Mouse (Mus musculus) midbrain, embryonic 12.5 days (tissue): ENCODE results near the gene Spata2l. TPM values are rescaled to one million over a fixed set of nuclear protein-coding genes. Genes with fewer than 3 reads are reported as not detected.
"Not testable (repeated sequence)": the region's sequence is repeated elsewhere in the genome, so short reads cannot be mapped to it uniquely, and the experiment has no call there.

Experiments
- ATAC-seq: fragments of 200-750 bp; cut with Nextera tagmentation; 2 replicates; pipeline ENCODE4 v1.8.0; 2017; ENCODE audit warnings: low read depth, moderate TSS enrichment, moderate library complexity; ENCODE audit not compliant: low FRiP score
- H3K27ac ChIP-seq: fragments of 300-500 bp; sonication (generic); replicated peaks from 2 replicates; pipeline ENCODE4 v1.5.1; 2016; ENCODE audit warnings: mild to moderate bottlenecking
- H3K27me3 ChIP-seq: fragments of 300-500 bp; sonication (generic); 2 replicates; pipeline ENCODE4 v1.6.1; 2016; ENCODE audit warnings: mild to moderate bottlenecking
- H3K36me3 ChIP-seq: fragments of 300-500 bp; sonication (generic); 2 replicates; pipeline ENCODE4 v1.6.1; 2016
- H3K4me1 ChIP-seq: fragments of 300-500 bp; sonication (generic); 2 replicates; pipeline ENCODE4 v1.6.1; 2016
- H3K4me2 ChIP-seq: fragments of 300-500 bp; sonication (generic); replicated peaks from 2 replicates; pipeline ENCODE4 v1.6.1; 2016; ENCODE audit warnings: mild to moderate bottlenecking, moderate library complexity
- H3K4me3 ChIP-seq: fragments of 300-500 bp; sonication (generic); 2 replicates; pipeline ENCODE4 v1.5.1; 2016; ENCODE audit warnings: mild to moderate bottlenecking
- H3K9ac ChIP-seq: fragments of 300-500 bp; sonication (generic); replicated peaks from 2 replicates; pipeline ENCODE4 v1.6.1; 2016; ENCODE audit warnings: mild to moderate bottlenecking, moderate library complexity
- H3K9me3 ChIP-seq: fragments of 300-500 bp; sonication (generic); 2 replicates; pipeline ENCODE4 v1.6.1; 2016; ENCODE audit warnings: mild to moderate bottlenecking
- whole genome bisulfite sequencing: fragments of 180-500 bp; shearing (Covaris S2); methylation state at CpG from one replicate; pipeline ENCODE4 v1.1.7; 2016; 5-methylcytosine and 5-hydroxymethylcytosine counted together
- polyA plus RNA-seq: library from polyadenylated mRNA; unstranded; fragments of >200 nt; fragmentation: Nextera tagmentation; extraction: Ambion mirVana; gene quantifications from 2 replicates; pipeline ENCODE4 v1.2.1, GENCODE M21; 2016

Gene Spata2l
- polyA plus RNA-seq, 1 experiment from 2014 or later: 2.8 TPM

DNA sequence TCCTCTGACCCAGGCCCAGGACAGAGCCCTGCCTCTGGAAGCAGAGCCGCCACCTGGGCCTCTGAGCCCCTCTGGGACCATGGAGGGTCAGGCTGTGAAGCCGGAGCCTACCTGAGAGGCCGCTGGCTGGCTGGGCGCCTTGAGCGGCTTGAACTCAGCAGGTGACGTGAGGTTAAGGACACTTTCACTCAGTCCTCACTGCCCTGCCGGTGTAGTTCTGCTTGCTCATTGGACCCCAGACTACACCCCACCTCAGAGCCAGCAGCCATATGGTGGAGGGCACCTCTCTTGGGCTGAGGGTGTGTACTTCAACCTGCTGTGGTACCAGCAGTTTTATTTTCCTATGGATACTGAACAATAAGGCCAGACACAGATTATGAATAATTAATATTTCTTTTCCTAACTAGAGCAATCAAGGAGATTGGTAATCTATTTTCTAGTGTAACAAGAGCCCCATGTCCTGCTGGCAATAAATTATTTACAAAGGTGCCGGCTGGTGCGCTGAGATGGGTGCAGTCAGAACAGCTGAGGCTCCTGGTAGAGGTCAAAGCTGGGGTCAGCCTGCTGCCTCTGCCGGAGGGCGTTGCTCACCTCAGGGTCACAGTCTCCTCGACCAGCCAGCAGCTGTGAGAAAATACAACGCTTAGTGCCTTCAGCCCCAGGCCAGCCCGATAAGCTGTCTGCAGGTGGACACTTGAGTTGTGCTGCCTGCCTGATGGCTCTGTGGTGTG lies 32.1 kb upstream of the Spata2l start:
- 81% methylated on average over 14 of the region's 14 CpGs for WGBS
- Histone ChIP-seq H3K36me3 (peaks cover 76% of the 10 kb centered on the region), H3K4me3 (no peak overlapping the region), H3K9ac (no peak overlapping the region), H3K4me2 (no peak overlapping the region), H3K27ac (0 out of 2 replicates have a peak overlapping the region, but pooled peaks have one; percentile 39), H3K9me3 (no peaks in the 10 kb centered on the region), H3K27me3 (no peaks in the 10 kb centered on the region), H3K4me1 (no peaks in the 10 kb centered on the region)
- 0 out of 2 replicates have a peak, but pooled peaks have one; percentile 38 for ATAC-seq

DNA sequence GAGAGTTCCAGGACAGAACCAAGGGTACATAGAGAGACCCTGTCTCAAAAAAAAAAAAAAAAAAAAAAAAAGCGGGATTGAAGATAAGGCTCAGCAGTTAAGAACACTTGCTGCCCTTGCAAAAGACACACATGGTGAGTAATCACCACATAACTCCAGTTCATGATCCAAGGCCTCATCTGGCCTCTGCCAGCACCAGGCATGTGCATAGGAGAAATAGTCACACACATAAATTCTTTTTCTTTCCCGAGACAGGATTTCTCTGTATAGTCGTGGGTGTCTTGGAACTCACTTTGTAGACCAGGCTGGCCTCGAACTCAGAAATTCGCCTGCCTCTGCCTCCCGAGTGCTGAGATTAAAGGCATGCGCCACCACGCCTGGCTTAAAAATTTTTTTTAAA lies 21.6 kb upstream of the Spata2l start:
- H3K36me3 ChIP-seq: peaks cover 57% of the 10 kb centered on the region
- not testable (repeated sequence) for H3K4me2 ChIP-seq, H3K9me3 ChIP-seq, H3K27me3 ChIP-seq, H3K27ac ChIP-seq, ATAC-seq, H3K4me3 ChIP-seq, H3K9ac ChIP-seq
- peaks cover 24% of the 10 kb centered on the region for H3K4me1 ChIP-seq
- WGBS: 91% methylated on average over 8 of the region's 8 CpGs

DNA sequence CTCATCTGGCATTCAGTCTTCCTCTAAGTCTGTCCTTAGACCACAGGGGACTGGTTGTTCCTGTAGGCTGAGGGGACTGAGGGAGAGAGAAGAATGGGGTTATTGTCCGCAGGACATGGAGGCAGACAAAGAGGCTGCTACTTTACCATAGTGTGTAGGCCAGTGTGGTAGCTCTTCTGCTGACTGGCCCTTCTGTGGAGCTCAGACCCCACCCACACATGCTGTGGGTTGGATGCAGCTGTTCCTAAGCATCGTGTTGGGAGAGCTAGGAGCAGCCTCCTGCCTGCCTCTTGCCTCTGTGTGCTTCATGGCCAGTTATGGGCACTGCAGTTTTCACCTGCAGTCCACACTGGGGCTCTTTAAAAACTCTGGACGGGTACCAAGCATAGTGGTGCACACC lies 21.1 kb upstream of the Spata2l start:
- H3K27me3 ChIP-seq: no peaks in the 10 kb centered on the region
- ATAC-seq: no peak
- 81% methylated on average over 3 of the region's 3 CpGs for WGBS
- H3K27ac ChIP-seq: no peak overlapping the region
- H3K4me1 ChIP-seq: peaks cover 26% of the 10 kb centered on the region
- H3K9ac ChIP-seq: 0 out of 2 replicates have a peak overlapping the region, but pooled peaks have one; percentile 21
- no peak overlapping the region for H3K4me2 ChIP-seq
- no peak overlapping the region for H3K4me3 ChIP-seq
- H3K9me3 ChIP-seq: no peaks in the 10 kb centered on the region
- H3K36me3 ChIP-seq: peaks cover 57% of the 10 kb centered on the region

DNA sequence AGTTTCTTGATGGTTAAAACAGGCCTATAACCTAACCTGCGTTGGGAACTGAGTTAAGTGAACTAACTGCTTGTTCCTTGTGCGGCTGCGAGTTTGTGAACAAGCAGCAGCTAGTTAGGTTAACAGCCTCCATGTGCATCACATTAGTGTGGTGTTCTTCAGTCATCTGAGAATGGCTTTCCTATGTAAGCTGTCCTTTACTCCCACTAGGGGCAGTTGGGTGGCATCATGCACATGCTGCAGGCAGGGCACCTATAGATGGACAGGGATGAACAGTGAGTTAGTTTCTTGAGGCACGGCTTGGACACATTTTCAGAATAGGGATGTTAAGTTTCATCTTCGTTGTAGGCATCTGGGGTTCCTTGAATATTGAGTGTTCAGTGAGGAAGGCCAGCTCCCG lies 19.1 kb upstream of the Spata2l start:
- Histone ChIP-seq H3K9me3 (no peaks in the 10 kb centered on the region), H3K27ac (no peak overlapping the region), H3K36me3 (peaks cover 57% of the 10 kb centered on the region), H3K4me2 (peak overlapping the region; percentile 99), H3K27me3 (no peaks in the 10 kb centered on the region), H3K4me1 (peaks cover 26% of the 10 kb centered on the region), H3K4me3 (peak overlapping the region; percentile 94), H3K9ac (peak overlapping the region; percentile 96)
- 75% methylated on average over 6 of the region's 6 CpGs for whole genome bisulfite sequencing
- no peak for ATAC-seq

DNA sequence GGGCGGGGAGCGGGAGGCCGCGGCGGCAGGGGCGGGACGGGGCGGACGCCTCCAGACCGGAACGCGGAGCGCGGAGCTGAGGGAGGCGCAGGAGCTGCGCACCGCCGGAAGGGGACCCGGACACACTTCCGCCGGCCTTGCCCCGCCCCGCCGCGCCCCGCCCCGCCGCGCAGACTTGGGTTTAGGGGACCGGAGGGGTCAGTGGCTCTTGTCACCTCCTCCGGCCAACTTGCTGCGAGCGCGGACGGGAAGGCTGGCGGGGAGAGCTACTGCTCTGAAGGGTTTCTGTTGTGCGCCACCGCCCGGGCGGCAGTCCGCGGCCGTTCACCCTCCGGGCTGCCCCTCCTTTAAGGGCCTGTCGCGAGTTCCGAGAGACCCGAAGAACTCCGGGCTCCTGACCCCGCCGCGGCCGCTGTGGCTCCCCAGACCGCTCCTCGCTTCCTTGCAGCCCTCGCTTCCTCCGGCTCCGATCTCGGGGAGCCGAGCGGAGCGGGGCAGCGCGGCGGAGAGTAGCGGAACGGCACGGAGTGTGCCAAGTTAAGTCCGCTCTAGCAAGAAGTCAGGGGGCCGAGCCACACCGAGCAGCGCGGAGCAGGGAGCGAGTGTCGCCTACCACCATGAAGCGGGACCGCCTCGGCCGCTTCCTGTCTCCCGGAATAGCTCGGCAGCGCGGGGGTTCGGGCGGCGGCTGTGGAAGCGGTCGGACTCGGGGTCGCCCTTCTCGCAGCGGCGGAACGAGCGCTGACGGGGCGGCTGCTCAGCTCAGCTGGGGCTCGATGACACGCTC lies 18.3 kb upstream of the Spata2l start, which contains the start of the genes Zfp276 and Vps9d1:
Gene Zfp276, plus strand, starts transcription at position 97 of the 787 bp plus-strand sequence.
Gene Vps9d1, minus strand, starts transcription at position 250 of the 787 bp plus-strand sequence.
- H3K27ac ChIP-seq: peak within 1 kb of the TSS; percentile 87
- peak within 1 kb of the TSS; percentile 94 for H3K4me3 ChIP-seq
- no peaks in the 10 kb centered on the region for H3K9me3 ChIP-seq
- WGBS: under 1% methylated on average over 93 of the region's 99 CpGs
- peak within 1 kb of the TSS; percentile 96 for H3K9ac ChIP-seq
- peaks cover 26% of the 10 kb centered on the region for H3K4me1 ChIP-seq
- H3K4me2 ChIP-seq: peak within 1 kb of the TSS; percentile 99
- ATAC-seq: peak; percentile 94
- H3K27me3 ChIP-seq: no peaks in the 10 kb centered on the region
- H3K36me3 ChIP-seq: peaks cover 56% of the 10 kb centered on the region

DNA sequence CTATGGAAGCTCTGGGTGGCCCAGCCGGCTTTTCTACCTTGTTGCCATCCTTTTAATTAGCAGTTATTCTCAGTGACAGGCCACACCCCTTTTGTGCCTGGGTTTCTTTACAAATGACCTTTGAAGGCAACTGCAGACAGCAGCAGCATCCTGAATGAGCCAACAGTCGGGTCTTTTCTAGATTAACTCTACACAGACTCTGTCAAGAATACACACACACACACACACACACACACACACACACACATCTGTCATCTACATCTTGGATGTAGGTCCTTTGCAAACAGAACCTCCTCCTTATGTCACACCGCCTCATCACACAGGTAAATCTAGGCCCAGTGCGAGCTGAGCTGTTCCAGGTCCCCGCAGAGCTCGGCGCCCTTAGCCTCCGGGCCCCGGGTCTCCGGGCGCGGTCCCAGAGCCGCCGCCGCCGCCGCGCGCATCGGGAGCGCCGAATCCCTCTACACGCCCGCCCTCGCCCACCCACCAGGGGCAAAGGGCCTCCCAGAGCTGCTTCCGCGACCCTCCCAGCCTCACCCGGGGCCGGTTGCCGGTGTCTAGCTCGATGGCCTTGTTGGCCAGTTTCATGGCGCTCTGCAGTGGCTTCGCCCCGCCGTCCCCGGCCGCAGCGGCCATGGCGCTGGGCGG lies 17.5 kb upstream of the Spata2l start:
- Histone ChIP-seq H3K4me2 (peak overlapping the region; percentile 99), H3K36me3 (peaks cover 56% of the 10 kb centered on the region), H3K27me3 (no peaks in the 10 kb centered on the region), H3K27ac (peak overlapping the region; percentile 87), H3K4me1 (peaks cover 26% of the 10 kb centered on the region), H3K9me3 (no peaks in the 10 kb centered on the region), H3K4me3 (peak overlapping the region; percentile 94), H3K9ac (peak overlapping the region; percentile 96)
- peak; percentile 53; the same call in 1 of the 2 replicates for ATAC-seq
- under 1% methylated on average over 38 of the region's 40 CpGs for WGBS

DNA sequence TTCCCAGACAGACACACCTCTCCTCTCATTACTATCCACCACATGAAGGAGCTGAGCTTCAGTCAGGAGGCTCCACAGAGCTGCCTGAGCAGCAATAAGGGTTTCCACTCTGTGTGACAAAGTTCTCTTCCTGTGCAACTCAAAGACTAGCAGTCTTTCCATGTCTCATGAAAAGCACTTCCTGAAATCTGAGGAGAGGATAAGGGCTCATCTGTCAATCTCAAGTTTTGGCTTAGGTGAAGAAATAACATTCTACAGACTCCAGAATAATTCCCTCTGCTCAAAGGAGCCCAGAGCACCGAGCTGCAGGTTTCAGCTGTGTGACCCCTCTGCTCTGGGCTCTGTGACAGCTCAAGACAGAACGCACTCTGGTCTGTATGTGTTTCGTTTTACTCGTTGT lies 16.9 kb upstream of the Spata2l start:
- no peak for ATAC-seq
- Histone ChIP-seq H3K4me2 (peak overlapping the region; percentile 99), H3K27me3 (no peaks in the 10 kb centered on the region), H3K36me3 (peaks cover 56% of the 10 kb centered on the region), H3K9ac (peak overlapping the region; percentile 96; the same call in 1 of the 2 replicates), H3K27ac (no peak overlapping the region), H3K4me3 (peak overlapping the region; percentile 94), H3K9me3 (no peaks in the 10 kb centered on the region), H3K4me1 (peaks cover 26% of the 10 kb centered on the region)
- 65% methylated on average over 4 of the region's 4 CpGs for WGBS

DNA sequence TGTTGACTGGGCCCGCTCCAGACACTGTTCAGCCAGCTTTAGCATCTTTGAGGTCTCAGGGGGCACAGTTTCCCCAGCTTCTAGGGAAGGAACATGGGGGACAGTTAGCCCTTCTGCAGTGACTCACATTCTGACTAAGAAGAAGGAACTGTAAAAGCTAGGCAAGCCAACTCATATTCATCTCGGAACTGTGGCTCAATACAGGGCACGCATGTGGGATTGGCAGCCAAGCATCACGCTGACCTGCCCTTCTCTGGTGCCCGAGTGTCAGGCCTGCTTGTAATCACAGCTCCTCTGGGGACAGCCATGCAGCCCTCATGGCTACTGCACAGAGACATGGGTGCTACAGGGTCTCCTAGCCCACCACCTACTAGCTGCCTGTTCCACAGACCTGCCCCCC lies 14.9 kb upstream of the Spata2l start:
- Histone ChIP-seq H3K36me3 (peaks cover 57% of the 10 kb centered on the region), H3K4me1 (peaks cover 24% of the 10 kb centered on the region), H3K9me3 (no peaks in the 10 kb centered on the region), H3K9ac (no peak overlapping the region), H3K27ac (no peak overlapping the region), H3K27me3 (no peaks in the 10 kb centered on the region), H3K4me3 (no peak overlapping the region), H3K4me2 (no peak overlapping the region)
- no peak for ATAC-seq
- 98% methylated on average over 5 of the region's 5 CpGs for WGBS

DNA sequence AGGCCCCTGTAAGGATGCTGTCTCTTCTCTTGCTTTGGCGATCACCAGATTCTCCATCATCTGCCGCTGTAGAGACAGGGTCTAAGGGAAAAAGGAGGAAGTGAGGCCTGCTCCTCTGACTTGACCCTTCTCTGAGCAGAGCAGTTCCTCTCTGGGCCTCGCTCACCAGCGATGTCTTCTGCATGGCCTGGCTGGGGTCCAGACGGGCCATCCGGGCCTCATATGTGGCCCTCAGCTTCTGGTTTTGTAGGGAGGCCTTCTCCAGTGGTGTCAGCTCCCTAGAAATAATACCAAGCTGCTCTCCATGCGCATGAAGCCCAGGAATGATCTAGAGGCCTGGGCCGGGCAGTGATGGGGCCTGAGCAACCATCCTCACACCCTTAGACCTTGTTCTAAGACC lies 12.6 kb upstream of the Spata2l start:
- peaks cover 78% of the 10 kb centered on the region for H3K36me3 ChIP-seq

DNA sequence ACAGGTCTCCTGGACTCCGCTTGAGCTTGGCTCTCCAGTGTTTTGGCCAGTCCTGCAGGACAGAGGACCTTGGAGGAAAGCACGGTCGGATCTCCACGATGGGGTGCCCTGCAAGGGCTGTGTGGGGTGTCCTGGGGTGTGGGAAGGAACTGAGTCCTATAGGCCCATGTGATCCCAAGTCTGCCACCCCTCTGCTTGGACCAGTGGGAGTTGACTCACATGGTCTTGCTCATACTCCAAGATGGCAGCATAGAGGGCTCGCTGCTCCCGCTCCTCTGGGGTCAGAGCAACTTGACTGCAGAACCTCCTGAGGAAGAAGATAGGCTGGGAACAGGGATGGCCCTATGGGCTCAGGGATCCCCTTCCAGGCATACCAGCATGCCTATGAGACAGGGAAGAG lies 11.7 kb upstream of the Spata2l start:
- Histone ChIP-seq H3K4me3 (no peak overlapping the region), H3K4me2 (no peak overlapping the region), H3K27ac (no peak overlapping the region), H3K4me1 (peaks cover 3% of the 10 kb centered on the region), H3K9me3 (no peaks in the 10 kb centered on the region), H3K27me3 (no peaks in the 10 kb centered on the region), H3K36me3 (peaks cover 86% of the 10 kb centered on the region), H3K9ac (no peak overlapping the region)
- no peak for ATAC-seq
- WGBS: 94% methylated on average over 6 of the region's 6 CpGs

More for the DNA sequence above, 12.6 kb upstream of the Spata2l start:
- H3K4me1 ChIP-seq: peaks cover 10% of the 10 kb centered on the region
- H3K9me3 ChIP-seq: no peaks in the 10 kb centered on the region
- no peak overlapping the region for H3K27ac ChIP-seq
- no peak overlapping the region for H3K4me2 ChIP-seq
- no peaks in the 10 kb centered on the region for H3K27me3 ChIP-seq
- no peak overlapping the region for H3K9ac ChIP-seq
- 92% methylated on average over 8 of the region's 8 CpGs for WGBS
- H3K4me3 ChIP-seq: no peak overlapping the region
- ATAC-seq: no peak

DNA sequence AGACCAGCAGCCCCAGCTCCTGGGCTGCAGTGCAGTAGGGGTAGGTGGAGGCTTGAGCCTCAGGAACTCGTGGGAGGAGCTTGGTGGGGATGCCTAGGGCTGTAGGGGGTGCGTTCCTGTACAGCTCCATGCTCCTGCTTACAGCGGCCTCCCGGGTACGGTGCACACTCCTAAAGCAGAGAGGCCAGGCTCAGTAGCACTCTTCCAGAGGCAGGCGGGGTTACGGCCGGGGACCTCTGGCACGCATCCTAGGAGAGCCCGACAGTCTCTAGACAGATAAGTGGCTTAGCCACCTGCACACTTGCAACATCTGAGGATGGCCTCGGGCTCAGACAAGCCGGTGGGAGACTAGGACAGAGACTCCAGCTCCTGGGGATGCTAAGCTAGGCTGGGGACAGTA lies 9.5 kb upstream of the Spata2l start:
- WGBS: 90% methylated on average over 12 of the region's 12 CpGs

More for the DNA sequence above, 9.5 kb upstream of the Spata2l start:
- Histone ChIP-seq H3K4me2 (no peak overlapping the region), H3K36me3 (peaks cover 90% of the 10 kb centered on the region), H3K27me3 (no peaks in the 10 kb centered on the region), H3K9ac (no peak overlapping the region), H3K4me3 (no peak overlapping the region), H3K27ac (no peak overlapping the region), H3K4me1 (no peaks in the 10 kb centered on the region), H3K9me3 (no peaks in the 10 kb centered on the region)
- ATAC-seq: no peak
